Mouse (Mus musculus): ENCODE data around the gene Spint5. TPM values are rescaled to one million over a fixed set of nuclear protein-coding genes. Genes with fewer than 3 reads are reported as not detected.
A peak's percentile ranks its signal among the peaks of the same experiment; 100 is the strongest.

Spint5 gene
- not detected for total RNA-seq (2021)
- long read RNA-seq, experiment 1, result 0 reads
- long read RNA-seq, experiment 2, result 0 reads

DNA sequence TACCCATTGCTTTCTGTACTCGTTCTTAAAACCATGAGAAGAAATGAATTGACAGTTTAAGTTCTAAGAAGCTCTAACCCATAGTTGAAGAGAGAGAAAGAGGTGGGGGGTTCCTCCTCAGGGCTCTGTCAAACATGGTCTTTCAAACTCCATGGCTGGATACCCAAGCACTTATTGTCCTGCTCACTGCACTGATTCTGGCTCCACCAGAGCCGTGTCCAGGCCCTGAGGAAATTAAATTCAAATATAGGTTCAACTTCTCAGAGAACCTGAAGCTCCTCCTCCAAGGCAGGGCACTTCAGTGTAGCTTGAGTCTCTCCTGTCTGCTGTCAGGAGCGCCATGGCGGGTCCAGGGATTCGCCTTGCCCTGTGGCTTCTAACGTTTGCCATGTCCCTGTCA is at the start of gene Spint5:
Gene Spint5 (plus strand): TSS at position 301 of the 400 bp plus-strand sequence.
- no peak for TF ChIP-seq CTCF (IDR thresholded peaks at IDR 0.05)
- no peak within 1 kb of the TSS for H3K4me3 ChIP-seq
- no peak for DNase-seq (ENCODE audit: extremely low spot score in 1 of 2, low spot score in 2 of 2)
- no peak within 1 kb of the TSS for H3K27ac ChIP-seq
- intact Hi-C loops (cut with DNase I), result no loop called here

DNA sequence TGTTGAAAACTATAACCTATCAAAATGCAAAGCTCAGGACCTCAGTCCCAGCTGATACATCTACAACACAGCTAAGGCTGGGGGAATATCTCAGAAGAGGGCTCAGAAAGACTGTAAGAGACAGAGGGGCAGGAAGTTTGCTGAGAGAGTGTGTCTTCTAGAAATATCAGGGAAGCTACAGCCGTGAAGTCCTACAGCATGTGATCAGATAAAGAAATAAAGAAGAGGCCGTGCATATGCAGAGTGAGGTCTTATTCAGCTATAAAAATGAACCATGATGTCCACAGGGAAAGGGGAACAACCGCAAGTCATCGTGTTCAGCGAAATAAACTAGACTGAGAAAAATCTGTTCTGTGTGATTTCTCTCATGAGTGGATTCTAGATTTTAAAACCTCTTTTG is 44.8 kb upstream of the Spint5 start:
- intact Hi-C loops (cut with DNase I), result no loop called here
- Histone ChIP-seq H3K27ac (no peak overlapping the region), H3K4me3 (no peak overlapping the region)
- DNase-seq (ENCODE audit: extremely low spot score in 1 of 2, low spot score in 2 of 2), result no peak
- TF ChIP-seq CTCF (IDR thresholded peaks at IDR 0.05), result no peak

DNA sequence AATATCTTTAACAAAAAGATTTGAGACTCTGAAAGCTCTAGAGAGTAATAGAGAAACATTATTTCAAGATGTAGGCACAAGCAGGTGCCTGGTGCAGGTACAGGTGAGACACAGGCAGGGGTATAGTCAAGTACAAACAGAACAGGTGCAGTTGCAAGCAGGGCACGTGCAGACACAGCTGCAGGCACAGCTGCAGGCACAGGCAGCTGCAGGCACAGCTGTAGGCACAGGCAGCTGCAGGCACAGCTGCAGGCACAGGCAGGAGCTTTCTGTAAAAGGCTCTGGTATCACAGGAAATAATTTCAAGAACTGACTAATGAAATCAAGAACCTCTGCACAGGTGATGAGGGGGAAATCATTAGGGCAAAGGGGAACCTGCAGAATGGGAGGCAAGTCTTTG is 44.2 kb upstream of the Spint5 start:
- intact Hi-C loops (cut with DNase I), result no loop called here
- DNase-seq (ENCODE audit: extremely low spot score in 1 of 2, low spot score in 2 of 2), result no peak
- Histone ChIP-seq H3K4me3 (no peak overlapping the region), H3K27ac (no peak overlapping the region)
- TF ChIP-seq CTCF (IDR thresholded peaks at IDR 0.05), result no peak

GRCm38 (mm10) chr2:164673987-164674386 is 41.1 kb upstream of the Spint5 start, which contains the start of gene Wfdc11:
Wfdc11 (minus strand) TSS chr2:164674087.
- Histone ChIP-seq H3K27ac (no peak within 1 kb of the TSS), H3K4me3 (no peak within 1 kb of the TSS)
- intact Hi-C loops (cut with DNase I), result no loop called here
- DNase-seq (ENCODE audit: extremely low spot score in 1 of 2, low spot score in 2 of 2), result no peak
- no peak for TF ChIP-seq CTCF (IDR thresholded peaks at IDR 0.05)

DNA sequence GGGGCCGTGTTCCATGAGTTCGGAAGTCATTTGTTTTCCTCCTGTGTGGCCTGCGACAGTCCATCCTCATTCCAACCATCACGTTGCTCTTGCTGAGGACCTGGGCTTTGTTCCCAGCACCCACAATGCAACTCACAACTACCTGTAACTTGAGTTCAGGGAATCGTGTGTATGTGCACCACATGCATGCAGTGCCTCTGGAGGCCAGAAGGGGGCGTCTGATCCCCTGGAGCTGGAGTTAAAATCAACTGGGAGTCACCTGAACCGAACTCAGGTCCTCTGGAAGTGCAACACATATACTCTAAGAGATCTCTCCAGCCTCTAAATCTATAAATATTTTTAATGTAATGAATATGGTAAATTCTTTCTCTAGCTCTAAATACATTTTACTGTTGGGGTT is 39.0 kb upstream of the Spint5 start:
- DNase-seq (ENCODE audit: extremely low spot score in 1 of 2, low spot score in 2 of 2), result no peak
- intact Hi-C loops (cut with DNase I), result loop anchor here (5.0 kb wide), 1 partner anchor 111 kb away; the partner anchor contains the start of gene Snx21
- no peak overlapping the region for H3K4me3 ChIP-seq
- no peak overlapping the region for H3K27ac ChIP-seq
- TF ChIP-seq CTCF (IDR thresholded peaks at IDR 0.05), result no peak; the same call in 1 of the 2 replicates

GRCm38 (mm10) chr2:164676916-164677685 is 38.0 kb upstream of the Spint5 start:
- H3K27ac ChIP-seq, result no peak overlapping the region
- no peak for DNase-seq (ENCODE audit: extremely low spot score in 1 of 2, low spot score in 2 of 2)
- intact Hi-C loops (cut with DNase I), result loop anchor here (5.0 kb wide), 1 partner anchor 110 kb away; the partner anchor contains the start of gene Snx21
- no peak overlapping the region for H3K4me3 ChIP-seq
- no peak for TF ChIP-seq CTCF (IDR thresholded peaks at IDR 0.05)

GRCm38 (mm10) chr2:164678848-164679625 is 36.1 kb upstream of the Spint5 start:
- intact Hi-C loops (cut with DNase I), result loop anchor here (2.0 to 5.0 kb wide), 2 partner anchors 48 to 108 kb away; partner anchors contain the start of gene Snx21
- peak; percentile 46 to 62 for DNase-seq (ENCODE audit: extremely low spot score in 1 of 2, low spot score in 2 of 2)
- peak; percentile 64 for TF ChIP-seq CTCF (IDR thresholded peaks at IDR 0.05)
- no peak overlapping the region for H3K27ac ChIP-seq
- H3K4me3 ChIP-seq, result no peak overlapping the region

DNA sequence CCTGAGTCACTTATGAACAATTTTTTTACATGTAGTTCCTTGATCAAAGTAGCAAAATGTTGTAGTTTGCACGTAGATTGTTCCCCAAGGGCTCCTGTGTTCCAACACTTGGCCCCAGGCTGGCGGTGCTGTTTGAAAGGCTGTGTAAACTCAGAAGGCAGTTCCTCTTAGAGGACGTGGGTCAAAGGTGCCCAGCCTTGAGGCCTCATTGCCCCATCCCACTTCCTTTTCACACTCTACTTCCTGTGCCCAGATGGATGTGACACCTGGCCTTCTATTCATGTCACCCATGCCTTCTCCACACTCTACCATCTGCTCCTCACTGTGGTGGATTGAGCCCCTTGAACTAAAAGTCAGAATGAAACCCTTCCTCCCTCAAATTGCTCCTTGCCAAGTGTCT is 35.2 kb upstream of the Spint5 start:
- no peak for TF ChIP-seq CTCF (IDR thresholded peaks at IDR 0.05)
- no peak for DNase-seq (ENCODE audit: extremely low spot score in 1 of 2, low spot score in 2 of 2)
- no peak overlapping the region for H3K4me3 ChIP-seq
- H3K27ac ChIP-seq, result no peak overlapping the region
- intact Hi-C loops (cut with DNase I), result loop anchor here (2.0 to 5.0 kb wide), 2 partner anchors 47 to 107 kb away; partner anchors contain the start of gene Snx21

- Histone ChIP-seq H3K27ac (no peak within 1 kb of the TSS), H3K4me3 (no peak within 1 kb of the TSS)
- TF ChIP-seq CTCF (IDR thresholded peaks at IDR 0.05), result no peak
- DNase-seq (ENCODE audit: extremely low spot score in 1 of 2, low spot score in 2 of 2), result no peak
- intact Hi-C loops (cut with DNase I), result no loop called here
Measured at GRCm38 (mm10) chr2:164684807-164685206, 30.3 kb upstream of the Spint5 start, which contains the start of gene Wfdc13. Wfdc13 (plus strand) TSS chr2:164685107.

DNA sequence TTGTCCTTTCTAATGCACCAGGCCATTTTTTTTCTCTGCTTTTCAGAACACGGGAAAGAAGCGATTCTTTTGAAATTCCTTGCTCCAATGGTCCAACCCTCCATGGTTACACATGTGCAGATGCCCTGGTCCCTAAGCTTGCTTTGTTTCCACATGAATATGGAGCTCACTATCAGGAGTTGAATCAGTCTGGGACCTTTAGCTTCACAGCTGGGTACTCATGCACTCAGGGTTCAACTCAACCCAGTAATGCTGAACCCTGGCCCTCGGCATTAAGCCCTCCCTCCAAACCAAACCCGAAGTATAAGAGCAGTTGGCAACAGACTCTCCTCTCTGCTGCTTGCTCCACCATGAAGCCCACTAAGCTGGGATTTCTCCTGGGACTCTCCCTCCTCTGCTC is 16.9 kb upstream of the Spint5 start, which contains the start of gene Spint4:
Gene Spint4 (plus strand): TSS at position 301 of the 400 bp plus-strand sequence.
- H3K4me3 ChIP-seq, result no peak within 1 kb of the TSS
- intact Hi-C loops (cut with DNase I), result no loop called here
- TF ChIP-seq CTCF (IDR thresholded peaks at IDR 0.05), result no peak
- no peak within 1 kb of the TSS for H3K27ac ChIP-seq
- no peak for DNase-seq (ENCODE audit: extremely low spot score in 1 of 2, low spot score in 2 of 2)

GRCm38 (mm10) chr2:164700959-164701358 is 14.1 kb upstream of the Spint5 start:
- intact Hi-C loops (cut with DNase I), result no loop called here
- Histone ChIP-seq H3K27ac (no peak overlapping the region), H3K4me3 (no peak overlapping the region)
- DNase-seq (ENCODE audit: extremely low spot score in 1 of 2, low spot score in 2 of 2), result no peak
- no peak for TF ChIP-seq CTCF (IDR thresholded peaks at IDR 0.05)

DNA sequence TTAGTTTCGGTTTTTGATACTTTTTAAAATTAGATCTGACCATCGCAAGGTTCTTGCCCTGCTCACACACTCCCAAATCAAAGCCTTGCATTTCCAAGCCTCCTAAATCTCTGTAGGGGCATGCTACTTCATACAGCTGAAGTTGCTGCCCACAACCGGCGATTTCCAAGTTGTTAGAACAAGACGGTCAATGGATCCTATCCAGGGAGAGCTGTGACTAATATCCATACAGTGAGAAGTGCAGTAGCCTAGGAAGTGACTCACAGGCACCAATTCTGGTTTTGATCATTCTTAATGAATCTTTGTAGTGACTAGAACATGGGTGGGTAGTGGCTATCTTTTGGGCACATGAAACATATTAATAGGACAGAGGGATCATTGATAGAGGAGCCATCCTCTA is 13.3 kb upstream of the Spint5 start:
- no peak overlapping the region for H3K4me3 ChIP-seq
- TF ChIP-seq CTCF (IDR thresholded peaks at IDR 0.05), result no peak
- no peak overlapping the region for H3K27ac ChIP-seq
- DNase-seq (ENCODE audit: extremely low spot score in 1 of 2, low spot score in 2 of 2), result no peak
- intact Hi-C loops (cut with DNase I), result no loop called here
